Mouse (Mus musculus) MN1 (cell line): ENCODE measurements around the gene Cbln3.

Experiments used
- DNase-seq: peaks from one replicate; pipeline ENCODE4 v3.0.0-alpha.2; 2016; ENCODE audit warnings: low spot score

Gene Cbln3

DNA sequence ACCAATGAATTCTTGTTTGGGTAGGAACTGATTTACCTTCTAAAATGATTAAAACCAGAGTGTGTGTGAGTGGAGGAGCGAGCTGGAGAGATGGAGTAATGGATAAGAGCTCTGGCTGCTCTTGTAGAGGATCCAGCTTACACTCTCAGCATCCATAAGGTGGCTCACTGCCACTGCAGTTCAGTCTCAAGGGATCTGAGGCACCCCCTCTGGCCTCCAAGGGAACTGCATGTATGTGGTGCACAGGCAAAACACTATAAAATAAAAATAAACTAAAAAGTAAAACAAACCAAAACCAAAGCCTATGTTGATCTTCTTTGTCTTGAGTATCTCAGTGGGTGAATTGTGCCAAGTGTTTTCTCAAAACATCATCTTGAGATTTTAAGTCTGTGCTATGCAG lies 4.6 kb downstream of the Cbln3 start:
- peak; percentile 81 for DNase-seq

DNA sequence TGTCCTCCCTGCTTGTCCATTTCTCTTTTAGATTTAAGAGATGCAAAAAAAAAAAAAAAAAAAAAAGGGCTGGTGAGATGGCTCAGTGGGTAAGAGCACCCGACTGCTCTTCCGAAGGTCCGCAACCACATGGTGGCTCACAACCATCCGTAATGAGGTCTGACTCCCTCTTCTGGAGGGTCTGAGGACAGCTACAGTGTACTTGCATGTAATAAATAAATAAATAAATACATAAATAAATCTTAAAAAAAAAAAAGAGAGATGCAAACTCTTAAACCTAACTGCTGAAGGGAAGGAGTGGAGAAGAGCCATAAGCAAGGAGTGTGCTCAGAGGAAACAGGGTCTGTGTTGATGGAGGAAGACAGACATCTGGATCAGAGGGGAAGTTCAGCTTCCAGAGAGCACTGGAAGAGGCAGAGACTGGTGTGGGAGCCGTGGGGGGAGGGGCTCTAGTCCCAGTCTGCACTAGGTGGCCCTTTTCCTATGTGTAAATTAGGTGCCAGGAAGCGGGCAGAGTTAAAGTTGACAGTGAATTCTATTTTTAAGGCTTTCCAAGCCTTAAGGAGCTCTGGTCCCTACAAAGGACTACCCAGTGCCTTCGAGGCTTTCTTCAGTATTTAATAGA lies 5.8 kb downstream of the Cbln3 start:
- DNase-seq, result no peak

DNA sequence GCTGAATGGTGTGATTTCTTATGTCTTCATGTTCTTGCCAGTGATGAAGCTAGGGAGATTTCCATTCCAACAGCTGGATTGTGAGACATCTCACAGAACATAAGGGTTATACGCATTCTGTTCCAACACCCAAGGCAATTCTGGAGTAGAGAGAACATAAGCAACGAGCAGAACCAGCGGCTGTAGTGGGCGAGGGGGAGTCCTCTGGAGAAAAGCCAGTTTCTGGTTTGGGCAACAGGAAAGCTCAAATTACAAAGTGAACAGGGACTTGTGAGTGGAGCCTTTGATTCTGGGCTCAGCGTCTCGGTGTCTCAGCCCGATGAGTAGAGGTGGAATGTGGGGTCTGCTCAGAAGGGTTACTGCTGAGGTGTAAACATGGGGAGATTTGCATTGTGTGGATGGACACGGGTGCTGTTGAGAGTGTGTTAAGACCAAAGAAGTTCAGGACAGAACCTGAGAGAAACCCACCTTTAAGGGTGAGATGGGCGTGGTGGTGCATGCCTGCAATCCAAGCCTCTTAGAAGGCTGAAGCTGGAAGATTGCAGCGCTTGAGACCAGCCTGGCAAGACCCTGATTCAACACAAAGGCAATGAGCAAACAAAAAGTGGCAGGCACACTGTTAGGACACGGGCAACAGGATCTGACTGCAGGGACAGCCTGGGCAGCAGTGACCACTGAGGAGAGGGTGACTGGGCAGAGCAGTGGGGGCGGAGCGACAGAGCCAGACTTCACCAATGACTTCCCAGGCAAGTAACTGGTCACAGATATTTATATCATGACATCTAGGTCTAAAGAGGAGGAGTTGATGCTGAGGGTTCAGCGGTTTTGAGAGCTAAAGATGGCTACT lies 6.5 kb downstream of the Cbln3 start:
- DNase-seq, result no peak

DNA sequence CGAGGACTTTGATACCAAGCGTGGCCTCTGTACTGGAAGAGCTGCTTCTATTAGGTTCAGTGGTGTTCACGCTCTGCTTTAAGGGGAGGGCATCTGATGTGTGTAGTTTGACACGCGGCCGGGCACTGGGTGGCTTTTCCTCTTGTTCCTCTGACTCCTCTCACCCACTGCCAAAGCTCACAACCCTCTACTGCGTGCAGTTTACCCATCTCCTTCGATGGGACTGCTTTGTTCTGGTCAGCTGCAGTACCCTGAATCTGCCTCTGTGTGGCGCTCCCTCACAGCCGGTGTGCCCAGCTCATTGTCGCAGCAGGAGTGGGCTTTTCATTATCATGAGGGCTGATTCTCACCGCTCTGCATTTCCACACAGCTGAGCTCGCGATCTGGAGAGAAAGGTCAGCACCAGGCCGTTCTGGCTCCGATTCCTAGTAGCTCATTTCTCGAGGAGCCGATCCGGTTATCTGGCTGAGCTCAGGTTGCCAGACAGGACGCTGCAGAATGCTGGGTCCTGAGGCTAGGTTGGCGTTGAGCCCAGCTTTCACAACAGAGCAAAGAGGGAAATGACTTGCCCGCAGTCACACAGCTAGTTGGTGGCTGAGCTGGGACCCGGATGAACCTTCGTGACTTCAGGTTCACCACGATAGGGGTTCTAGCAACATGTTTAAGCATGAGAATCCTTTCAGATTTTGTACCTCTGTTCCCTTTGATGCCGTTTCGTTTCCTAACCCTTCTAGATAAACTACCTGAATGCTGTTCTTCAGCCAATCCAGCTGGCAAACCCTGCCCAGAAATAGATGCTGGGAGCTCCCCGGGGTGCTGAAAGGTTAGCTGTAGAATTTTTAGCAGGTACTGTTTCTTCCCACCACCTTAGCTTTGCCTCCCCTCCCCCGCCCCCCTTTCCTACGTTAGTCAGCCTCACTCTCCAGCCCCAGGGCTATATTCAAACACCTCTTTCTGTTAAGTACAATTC lies 10.2 kb downstream of the Cbln3 start:
- DNase-seq, result peak; percentile 58

DNA sequence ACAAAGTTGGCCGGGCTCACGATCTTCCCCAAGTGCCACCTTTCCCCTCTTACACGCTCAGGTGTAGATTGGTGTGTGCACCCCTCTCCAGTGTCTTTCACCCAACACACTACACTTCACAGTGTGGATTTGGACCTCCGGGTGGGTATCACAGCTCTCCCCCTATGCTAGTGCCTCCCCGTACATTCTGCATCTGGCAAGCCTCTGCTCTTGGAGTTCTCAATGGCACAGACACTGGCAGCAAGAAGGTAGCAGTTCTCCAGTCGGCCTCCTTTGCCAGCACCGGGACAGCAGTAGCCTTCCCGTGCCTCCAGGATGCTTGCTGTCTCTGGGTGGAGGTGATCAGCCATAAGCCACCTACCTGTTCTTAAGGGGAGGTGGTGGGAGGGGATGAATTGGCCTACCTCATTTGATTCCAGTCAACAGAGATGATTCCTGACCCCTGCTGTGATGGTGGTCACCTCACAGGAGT lies 10.9 kb downstream of the Cbln3 start:
- DNase-seq, result no peak

DNA sequence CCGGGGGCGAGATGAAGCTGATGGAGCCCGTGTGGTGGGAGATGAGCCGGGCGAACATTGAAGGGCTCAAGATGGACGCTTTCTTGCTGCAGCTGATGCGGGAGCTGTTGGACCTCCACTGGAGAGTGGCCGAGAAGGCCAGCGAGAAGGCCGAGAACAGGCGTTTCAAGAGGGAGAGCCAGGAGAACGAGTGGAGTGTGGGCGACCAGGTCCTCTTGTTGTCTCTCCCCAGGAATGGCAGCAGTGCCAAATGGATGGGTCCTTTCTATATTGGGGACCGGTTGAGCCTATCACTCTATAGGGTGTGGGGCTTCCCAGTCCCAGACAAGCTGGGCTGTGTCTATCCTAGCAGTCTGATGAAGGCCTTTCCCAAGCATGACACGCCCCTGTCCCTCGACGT lies 11.6 kb downstream of the Cbln3 start:
- DNase-seq, result no peak

DNA sequence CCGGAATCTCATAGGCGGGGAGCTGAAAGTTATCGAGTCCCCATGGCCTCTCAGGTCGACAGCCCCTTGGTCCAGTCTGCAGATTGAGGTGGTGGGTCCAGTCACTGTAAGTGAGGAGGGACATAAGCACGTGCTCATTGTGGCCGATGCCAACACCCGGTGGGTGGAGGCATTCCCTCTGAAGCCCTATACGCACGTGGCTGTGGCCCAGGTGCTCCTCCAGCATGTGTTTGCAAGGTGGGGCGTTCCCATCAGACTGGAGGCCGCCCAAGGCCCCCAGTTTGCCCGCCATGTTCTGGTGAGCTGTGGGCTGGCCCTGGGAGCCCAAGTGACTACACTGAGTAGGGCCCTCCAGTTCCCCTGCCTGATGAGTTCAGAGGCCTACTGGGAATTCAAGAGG lies 12.2 kb downstream of the Cbln3 start:
- no peak for DNase-seq

DNA sequence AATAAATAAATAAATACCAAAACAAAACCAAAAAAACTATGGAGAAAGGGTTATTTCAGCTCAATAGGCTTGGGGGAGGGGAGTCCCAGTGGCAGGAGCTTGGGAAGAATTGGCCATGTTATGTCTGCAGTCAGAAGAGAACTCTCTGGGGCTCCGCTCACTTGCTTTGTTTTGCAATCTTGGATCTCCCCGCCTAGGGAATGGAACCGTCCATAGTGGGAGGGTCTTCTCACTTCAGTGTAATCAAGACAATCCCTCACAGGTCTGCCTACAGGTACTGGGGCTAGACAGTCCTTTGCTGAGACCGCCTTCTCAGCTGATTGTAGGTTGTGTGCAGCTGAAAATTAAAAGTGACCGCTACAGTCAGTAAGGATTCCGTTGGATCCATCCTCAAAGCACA lies 14.7 kb downstream of the Cbln3 start:
- no peak for DNase-seq

DNA sequence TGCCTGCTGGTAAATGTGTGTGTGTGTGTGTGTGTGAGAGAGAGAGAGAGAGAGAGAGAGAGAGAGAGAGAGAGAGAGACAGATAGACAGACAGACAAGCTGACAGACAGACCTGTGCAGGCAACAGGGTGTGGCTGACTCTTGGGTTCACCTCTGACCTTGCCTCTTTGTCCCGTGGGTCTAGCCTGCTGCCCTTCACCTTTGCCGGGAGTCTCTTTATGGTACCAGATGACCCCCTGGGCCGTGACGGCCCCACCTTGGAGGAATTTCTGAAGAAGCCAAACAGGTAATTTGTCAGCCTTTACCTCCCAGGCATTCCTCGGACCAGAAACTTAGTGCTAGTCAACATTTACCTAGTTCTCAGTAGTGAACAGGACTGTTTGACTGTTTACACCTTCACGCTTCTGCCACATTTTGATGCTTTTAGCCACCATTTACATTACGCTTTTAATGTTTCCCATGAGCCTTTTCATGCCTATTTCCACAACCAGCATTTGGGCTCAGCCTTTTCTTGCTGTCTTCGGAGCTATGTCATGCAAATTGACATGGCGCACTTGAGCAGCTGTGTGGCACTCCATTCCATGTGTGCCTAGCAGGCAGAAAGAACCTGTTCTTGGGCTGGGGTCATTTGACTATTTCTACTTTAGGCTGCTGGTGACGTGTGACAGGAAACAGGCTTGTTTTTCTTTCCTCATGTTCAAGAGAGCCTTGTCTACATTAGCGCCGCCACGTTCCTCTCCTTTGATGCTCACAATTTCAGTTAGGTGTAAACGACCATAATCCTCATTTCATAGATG lies 15.8 kb downstream of the Cbln3 start:
- DNase-seq, result no peak

DNA sequence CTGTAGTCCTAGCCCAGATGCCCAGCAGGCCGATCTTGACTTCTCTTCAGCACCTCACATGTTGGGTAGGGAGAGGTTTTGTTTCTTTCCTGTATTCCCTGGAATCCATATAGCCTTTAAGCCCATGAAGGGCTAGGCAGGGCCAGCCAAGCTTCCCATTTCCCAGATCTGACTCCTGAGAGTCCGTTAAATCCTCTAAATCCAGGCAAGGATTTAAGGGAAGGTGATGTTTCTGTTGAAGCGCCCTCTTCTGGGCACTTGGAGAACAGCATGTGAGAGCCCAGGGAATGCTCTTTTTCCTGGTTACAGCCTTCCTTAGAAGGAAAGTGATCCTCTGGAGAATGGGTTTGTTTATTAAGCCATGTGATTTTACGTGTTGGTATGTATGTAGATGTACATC lies 17.2 kb downstream of the Cbln3 start:
- peak; percentile 71 for DNase-seq

DNA sequence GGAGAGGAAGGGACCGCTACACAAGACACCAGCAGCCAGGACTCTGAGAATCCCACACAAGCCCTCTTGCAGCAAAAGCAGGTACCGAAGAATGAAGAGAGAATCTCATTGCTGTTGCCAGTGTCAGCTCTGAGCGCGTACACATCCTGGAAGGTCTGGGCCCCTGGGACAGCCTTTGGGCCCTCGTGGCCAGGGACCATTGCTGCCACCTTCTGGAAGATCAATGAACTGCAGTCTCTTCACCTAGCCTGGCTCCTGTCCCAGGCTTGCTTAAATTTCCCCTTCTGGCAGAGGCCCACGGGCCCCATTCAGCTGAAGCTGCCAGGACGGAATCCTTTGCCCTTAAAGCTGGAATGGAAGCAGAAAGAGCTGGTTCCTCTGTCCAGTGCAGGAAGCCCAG lies 20.4 kb downstream of the Cbln3 start:
- DNase-seq, result peak; percentile 77

DNA sequence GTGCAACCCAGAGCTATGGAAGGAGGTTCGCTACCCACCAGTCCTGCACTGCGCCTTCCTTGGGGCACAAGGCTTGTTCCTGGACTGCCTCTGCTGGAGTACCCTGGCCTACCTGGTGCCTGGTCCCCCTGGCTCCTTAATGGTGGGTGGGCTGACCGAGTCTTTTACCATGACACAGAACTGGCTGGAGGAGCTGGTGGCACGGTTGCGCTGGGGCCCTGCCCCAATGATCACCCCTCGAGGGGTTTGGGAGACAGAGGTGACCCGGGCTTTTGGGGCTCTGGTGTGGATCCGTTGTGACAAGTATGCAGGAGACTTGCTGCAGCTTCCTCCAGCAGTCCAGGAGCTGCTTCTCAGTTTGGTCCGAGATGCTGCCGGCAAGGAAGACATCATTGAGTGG lies 21.2 kb downstream of the Cbln3 start:
- no peak for DNase-seq

DNA sequence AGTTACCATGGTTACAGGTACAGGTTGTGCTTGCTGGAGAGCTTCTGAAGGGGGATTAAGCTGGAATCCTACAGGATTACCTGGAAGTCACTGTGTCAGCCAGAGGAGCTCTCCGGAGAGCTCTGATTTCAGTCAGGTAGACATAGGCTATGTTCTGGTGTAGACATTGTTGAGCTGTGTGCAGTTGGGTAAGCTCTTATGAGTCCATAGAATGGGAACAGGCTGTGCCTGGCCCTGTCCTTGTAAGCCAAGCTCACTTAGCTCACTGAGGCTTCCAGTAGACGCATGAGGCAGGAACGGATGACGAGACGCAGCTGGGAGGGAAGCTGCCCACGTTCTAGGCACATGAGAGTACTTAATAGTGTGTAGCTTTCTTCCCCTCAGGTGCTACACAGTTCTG lies 22.0 kb downstream of the Cbln3 start:
- DNase-seq, result no peak

DNA sequence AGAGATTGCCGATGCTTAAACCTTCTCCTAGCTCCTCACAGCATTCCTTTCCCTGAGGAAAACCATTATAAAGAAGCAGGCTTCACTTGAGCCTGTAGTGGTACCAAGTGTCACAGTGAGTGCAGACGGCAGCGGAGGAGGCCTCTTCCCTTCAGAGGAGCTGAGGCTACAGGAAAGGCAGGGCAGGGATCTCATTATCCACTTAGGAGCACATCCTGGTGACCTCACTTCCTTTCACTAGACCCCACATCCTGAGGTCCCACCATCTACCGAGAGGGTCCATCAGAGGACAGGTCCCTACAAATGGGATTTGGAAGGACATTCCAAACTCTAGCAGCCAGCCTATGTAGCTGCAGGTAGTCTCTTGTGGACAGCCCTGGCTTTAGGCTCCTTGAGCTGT lies 26.6 kb downstream of the Cbln3 start:
- DNase-seq, result no peak

DNA sequence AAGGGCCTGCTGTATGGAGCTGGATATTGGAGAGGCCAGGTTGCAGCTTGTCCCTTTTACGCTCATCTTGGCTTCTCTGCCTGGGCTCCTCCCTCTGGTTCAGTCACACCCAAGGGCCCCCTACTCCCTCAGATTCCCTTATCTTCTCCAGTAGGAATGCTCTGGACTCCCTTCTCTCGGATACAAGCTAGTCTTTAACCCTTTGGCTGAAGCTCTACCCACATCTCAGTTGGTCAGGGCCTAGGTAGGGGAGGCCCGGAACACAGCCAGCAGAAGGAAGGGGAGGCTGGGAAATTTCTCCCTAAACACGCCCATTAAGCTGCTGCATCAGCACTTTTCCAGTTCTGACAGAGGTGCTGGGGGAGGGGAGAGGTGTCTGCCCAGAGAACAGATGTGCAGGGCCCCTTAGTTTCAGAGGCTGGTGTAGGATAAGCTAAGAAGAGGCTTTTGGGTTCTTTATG lies 29.1 kb downstream of the Cbln3 start:
- DNase-seq, result peak; percentile 51

DNA sequence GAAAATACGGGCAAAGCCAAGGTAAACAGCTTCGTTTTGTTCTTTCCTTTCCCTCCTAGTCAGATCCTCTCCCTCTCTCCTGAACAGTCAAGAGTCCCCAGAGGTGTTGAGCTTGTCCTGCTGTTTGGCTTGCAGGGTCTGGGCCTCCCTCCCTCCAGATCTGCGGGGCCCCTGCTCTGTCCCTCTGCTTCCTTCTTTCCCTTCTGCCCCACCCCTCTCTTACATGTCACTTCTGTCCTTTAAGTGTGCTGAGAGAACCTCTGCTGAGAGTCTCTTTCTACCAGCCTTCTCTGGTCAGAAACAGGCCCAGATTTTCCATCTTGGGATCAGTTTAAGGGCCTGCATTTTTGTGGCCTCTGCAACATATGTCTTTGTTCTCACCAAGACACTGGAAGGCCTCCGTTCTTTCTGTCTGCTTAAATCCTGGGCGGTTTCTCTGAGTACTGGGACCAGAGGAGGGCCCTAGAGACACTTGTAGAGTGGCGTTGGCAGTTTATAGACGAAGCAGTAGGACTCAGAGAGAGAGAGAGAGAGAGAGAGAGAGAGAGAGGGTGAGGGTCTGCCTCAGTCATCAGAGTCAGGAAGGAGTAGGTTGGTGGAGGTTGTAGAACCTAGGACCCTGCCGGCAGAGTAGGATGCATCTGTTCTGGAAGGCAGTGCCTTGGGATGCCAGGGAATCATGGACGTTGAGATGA lies 29.6 kb downstream of the Cbln3 start:
- DNase-seq, result peak; percentile 25

DNA sequence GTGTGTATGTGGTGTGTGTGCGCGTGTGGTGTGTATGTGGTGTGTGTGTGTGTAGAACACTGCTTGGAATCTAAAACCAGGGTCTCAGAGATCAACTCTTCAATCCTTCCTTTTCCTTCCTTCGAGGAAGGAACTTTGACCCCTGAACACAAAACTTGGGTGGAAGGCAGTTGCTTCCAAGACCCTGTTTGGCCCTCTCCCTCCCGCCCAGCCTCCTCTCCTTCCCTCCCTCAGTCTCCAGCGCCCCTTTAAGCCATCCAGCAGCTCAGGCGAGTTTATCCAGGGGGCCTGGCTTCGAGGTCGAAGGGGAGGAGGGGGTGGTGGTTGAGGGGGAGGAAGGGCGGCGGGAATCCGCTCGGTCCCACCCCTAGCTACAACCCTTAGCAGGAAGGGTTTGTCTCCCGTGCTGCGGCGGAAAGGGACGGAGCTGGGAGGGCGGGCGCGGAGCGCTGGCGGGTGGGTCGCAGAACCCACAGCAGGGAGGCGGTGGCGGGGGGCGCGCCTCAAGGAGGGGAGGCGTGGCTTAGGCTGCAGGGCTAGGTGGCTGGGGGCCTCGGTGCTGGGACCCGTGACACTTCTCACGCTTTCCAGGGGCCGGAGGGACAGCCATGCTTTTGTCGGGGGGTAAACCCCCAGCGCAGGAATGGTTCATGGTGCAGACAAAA lies 30.4 kb downstream of the Cbln3 start, which contains the start of gene Nynrin:
Nynrin (plus strand) TSS at position 390 of the 665 bp plus-strand sequence.
- peak; percentile 48 for DNase-seq

DNA sequence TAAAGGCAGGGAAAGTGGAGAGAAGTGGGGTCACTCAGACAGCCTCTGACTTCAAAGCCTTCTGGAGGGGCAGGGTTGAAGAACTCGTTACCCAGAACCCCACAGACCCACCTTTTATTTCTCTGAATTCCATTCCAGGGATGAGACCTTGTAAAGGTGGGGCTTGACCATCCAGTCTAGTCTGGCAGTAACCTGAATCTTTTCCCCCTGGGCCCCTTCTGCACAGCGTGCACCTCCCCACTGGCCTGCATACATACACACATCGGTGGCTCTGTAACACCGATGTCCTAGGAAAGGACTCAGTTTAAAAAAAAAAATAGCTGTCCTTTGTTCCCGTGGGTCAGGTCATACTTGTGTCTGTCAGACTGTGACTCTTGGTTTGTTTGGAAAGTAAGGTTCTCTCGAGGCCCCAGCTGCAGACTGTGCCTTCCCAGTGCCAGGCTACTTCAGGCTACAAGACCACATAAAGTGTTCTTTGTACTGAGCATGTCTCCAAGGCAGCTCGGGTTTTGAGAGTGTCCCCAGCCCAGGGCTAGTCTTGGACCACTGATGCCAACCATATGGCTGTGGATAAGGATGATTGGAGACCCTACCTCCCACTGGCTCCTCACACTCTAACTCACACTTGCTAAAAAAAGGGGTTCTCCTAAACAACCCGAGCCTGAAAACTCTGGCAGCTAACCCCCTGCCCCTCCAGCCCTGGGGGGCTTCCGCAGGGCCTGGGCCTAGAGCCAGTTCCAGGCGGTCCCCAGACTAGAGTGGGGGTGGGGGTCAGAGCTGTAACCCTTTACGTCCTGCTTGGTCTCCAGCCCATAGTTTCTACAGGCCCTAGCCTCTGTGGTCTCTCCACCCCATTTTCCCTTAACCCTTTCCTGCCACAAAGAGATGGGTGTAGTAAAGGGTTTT lies 31.3 kb downstream of the Cbln3 start:
- peak; percentile 17 for DNase-seq

DNA sequence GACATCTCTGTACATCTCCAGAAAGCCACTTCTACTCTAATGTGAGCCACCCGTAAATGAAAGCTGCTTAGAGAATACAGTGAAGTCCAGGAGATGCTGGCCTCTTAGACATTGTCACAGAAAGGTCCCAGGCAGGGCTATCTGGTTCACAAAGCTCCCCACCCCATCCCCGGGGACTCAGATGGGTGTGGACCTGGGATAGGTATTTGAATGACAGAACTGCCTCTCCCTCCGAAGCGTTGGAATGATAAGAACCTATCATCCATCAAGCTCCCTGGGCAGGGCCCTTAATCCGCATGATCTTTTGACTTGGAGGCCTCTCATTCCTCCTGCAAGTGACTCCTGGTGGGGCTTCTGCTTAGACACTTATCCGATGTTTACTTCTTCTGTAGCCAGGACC lies 33.3 kb downstream of the Cbln3 start:
- no peak for DNase-seq
